Mouse (Mus musculus): ENCODE measurements around the gene Gm20388.

GRCm38 (mm10) chr8:120977131-120977530 is 1066.5 kb downstream of the Gm20388 start:
- TF ChIP-seq TAL1 (IDR thresholded peaks at IDR 0.05; ENCODE audit: low read length) (no peak), GATA1 (IDR thresholded peaks at IDR 0.05; ENCODE audit: low read length) (no peak)

All from erythroblast, embryonic 14.5 days (primary cell).